Mouse (Mus musculus): ENCODE measurements around the gene Aox3.

The Aox3 gene

DNA sequence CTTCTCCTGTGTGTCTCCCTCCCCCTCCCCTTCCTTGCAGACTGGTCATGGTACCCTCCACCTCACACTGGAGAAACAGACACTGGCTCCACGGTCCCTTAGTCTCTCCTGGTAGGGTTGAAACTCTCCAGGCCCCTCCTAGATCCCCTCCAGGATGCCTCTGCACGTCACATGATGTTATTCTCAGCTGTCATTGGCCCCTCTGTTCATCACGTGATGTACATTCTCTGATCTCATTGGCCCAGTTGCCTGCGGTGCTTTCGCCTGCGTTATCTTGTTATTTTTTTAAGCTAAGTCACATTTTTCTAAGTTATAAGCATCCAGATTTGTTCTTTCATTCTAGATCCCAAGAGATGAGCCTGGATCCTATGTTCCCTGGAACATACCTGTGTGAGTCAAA, 7.2 kb upstream of the Aox3 start:
- DNase-seq (ENCODE audit: extremely low spot score, low spot score): no peak

- no peak for DNase-seq (ENCODE audit: extremely low spot score, low spot score)
Observed at GRCm38 (mm10) chr1:58107066-58107465, 5.9 kb upstream of the Aox3 start.

DNA sequence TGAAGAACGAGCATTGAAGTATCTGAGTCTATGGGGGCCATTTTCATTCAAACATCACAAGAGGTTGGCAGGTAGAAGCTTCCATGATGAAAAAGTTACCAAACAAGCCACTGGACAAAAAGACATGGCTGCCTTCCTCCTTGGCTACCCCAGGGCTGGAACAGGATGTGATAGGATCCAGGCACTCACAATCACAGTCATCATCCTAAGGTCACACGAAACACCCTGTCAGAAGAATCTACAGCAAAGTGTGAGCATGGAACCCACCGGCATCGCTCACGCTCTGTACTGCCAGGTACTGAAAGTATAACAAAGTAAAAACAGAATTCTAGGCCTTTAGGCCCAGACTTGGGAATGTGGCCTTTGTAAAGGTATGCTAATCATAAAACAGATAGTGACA, 2.7 kb upstream of the Aox3 start:
- DNase-seq (ENCODE audit: extremely low spot score, low spot score): no peak

- no peak for DNase-seq (ENCODE audit: extremely low spot score, low spot score)
Observed at GRCm38 (mm10) chr1:58111315-58111714, 1.6 kb upstream of the Aox3 start.

DNA sequence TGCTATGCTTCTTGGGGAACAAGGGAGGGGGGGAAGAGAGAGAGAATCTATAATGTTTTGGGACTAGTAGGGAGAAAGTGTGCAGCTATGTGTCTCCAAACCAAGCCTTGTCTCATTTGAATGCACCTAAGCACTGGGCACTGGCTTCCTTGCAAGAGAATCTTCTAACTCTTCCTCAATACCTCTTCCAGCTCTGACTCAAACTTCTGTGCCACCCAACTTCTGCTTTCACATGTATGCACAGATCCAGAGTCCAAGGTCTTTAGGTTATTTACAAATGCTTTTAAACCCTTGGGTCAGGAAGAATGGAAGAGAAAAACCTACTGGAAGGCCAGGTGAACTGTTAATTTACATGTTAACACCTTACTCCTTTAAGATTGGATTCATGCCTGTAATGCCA, 511 bp downstream of the Aox3 start:
- no peak for DNase-seq (ENCODE audit: extremely low spot score, low spot score)

DNA sequence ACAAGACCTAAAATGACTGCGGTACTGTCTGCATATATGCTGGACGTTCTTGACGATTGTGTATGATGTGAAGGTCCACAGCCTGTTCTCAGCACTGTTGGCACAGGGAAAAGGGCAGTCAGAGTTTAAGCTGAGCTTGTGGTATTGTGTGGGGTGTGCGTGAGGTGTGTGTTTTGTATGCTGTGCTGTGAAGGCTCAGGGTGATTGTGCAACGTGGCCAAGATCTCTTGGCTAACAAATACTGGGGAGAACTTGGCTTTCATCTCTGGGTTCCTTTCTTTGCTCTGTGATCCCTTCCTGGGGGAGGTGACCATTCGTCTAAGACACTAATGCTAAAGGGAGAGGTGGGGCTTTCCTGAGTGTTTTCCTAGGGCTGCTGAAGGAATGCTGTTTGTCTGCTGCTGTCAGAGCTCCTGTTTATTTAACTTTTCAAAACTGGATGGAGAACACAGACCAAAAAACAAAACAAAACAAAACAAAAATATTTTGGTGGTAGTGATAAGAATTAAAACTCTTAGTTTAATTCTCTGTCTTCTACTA, 1.2 kb downstream of the Aox3 start:
- DNase-seq (ENCODE audit: extremely low spot score, low spot score): no peak

DNA sequence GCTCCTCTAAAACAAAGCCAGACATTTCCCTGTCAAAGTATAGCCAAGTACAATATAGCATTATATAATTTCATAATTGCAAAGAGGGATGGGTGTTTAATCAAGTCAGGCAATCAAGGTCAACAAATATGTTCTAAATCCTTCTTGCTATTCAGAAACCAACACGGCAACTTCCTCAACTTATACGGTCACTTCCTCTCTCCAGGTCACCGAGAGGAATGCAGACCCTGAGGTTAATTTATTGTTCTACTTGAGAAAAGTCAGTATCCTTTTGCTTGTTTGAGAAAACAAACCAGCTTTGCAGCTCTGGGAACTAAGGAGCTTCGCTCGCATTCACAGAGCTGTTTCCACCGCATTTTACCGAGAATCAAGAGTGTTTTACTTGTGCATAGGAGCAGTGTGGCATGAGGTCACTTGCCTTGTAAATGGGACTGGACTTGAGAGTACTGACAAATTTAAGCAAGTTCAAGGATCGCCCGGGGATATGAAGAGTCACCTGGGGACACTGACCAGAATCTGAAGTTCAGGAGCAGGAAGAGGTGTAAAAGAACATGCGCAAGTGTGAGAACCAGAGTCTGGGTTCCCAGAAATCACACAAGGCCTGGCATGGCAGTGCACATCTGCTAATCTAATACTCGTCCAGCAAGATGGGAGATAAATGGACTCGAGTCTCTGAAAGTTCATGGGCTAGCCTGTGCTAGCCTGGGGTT, 1.9 kb downstream of the Aox3 start:
- DNase-seq (ENCODE audit: extremely low spot score, low spot score): no peak

GRCm38 (mm10) chr1:58118231-58118630, 5.3 kb downstream of the Aox3 start:
- no peak for DNase-seq (ENCODE audit: extremely low spot score, low spot score)

- DNase-seq (ENCODE audit: extremely low spot score, low spot score): no peak
Observed at GRCm38 (mm10) chr1:58124901-58125300, 12.0 kb downstream of the Aox3 start.

DNA sequence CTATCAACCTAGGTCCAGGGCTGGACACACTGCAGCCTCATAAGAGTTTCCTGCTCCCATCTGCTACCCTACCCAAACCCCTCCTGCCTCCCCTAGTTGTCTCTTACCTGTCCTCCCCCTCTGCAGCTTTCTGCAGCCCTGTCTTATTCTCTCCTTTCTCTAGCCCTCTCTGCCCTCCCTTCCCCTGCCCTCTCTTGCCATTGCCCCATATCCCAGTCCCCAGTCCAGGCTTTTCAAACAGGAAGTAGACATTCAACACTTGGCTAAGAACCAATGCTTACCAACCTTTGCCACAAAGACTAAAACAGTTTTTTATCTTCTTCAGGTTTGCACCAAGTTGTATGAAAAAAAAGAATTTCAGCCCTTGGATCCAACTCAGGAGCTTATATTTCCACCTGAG, 25.0 kb downstream of the Aox3 start:
- DNase-seq (ENCODE audit: extremely low spot score, low spot score): no peak

- DNase-seq (ENCODE audit: extremely low spot score, low spot score): no peak
Observed at GRCm38 (mm10) chr1:58138986-58139385, 26.1 kb downstream of the Aox3 start.

- no peak for DNase-seq (ENCODE audit: extremely low spot score, low spot score)
Observed at GRCm38 (mm10) chr1:58140607-58141006, 27.7 kb downstream of the Aox3 start.

GRCm38 (mm10) chr1:58144384-58145069, 31.6 kb downstream of the Aox3 start:
- no peak for DNase-seq (ENCODE audit: extremely low spot score, low spot score)

DNA sequence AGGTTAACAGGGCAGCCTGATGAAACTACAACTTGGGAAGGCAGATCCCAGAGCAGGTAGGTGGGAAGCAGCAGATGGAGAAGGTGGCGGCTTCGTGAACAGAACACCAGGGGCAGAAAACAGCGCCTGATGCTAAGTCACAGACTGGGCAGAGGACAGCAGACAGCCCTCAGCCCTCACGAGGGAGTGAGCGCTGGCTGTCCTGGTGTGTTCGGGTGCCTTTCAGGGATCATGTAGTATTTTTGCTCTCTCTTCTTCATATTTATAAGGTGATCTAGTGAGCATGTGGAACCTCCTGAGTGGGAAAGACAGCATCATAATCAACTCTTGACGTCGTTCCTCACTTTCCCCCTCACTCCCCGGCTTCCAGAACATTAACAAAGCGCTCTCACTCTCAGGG, 33.1 kb downstream of the Aox3 start:
- no peak for DNase-seq (ENCODE audit: extremely low spot score, low spot score)

GRCm38 (mm10) chr1:58147776-58148175, 34.8 kb downstream of the Aox3 start:
- DNase-seq (ENCODE audit: extremely low spot score, low spot score): no peak

GRCm38 (mm10) chr1:58152247-58152646, 39.3 kb downstream of the Aox3 start:
- no peak for DNase-seq (ENCODE audit: extremely low spot score, low spot score)

GRCm38 (mm10) chr1:58156747-58157146, 43.8 kb downstream of the Aox3 start:
- DNase-seq (ENCODE audit: extremely low spot score, low spot score): no peak

DNA sequence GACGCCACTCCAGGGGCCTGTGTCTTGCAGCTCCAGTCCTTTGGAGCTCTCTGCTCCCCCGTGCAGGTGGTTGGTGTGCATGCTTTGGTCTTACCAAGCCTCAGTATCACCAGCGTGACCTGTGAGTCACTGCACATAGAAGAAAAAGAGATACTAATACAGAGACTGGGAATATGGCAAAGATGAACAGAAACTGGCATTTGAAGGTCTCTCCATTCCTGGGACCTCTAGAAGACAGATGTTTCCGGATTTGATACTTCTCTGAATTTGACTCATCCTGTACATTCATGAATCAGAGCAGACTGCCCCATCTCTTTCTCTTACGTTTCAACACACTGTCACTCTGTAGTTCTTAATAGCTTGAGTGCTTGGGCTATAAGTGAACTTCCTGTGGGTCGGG, 57.0 kb downstream of the Aox3 start:
- DNase-seq (ENCODE audit: extremely low spot score, low spot score): no peak

DNA sequence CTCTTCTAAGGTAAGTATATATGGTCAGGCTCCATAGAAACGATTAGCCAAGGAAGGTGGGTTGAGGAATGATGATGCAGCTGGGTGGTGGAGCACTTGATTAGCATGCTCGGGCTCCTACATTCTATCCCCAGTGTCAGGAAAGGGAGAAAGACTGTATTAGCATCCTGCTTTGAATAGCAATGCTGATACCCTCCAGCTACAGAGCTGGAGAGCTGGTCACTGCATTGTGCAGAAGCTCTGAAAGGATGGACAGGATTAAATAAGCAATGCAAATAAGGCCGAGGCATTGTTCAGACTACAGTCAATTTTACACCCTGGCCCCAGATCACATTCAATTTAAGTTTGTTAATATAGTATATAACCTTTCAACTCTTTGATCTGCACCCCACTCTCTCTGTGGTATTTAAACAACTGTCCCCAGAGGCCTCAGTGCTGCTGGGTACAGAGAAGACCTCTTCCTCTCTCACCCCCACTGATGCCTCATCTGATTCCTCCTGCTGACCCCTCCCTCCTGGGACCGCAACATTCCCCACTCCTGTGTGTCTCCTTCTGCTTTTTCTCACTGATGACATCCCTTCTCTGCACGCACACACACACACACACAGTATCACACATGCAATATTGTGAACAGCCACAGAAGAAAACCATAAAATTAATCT, 75.7 kb downstream of the Aox3 start:
- no peak for DNase-seq (ENCODE audit: extremely low spot score, low spot score)

- no peak for DNase-seq (ENCODE audit: extremely low spot score, low spot score)
Observed at GRCm38 (mm10) chr1:58194317-58194716, 81.4 kb downstream of the Aox3 start.

GRCm38 (mm10) chr1:58194988-58195387, 82.1 kb downstream of the Aox3 start:
- no peak for DNase-seq (ENCODE audit: extremely low spot score, low spot score)

DNA sequence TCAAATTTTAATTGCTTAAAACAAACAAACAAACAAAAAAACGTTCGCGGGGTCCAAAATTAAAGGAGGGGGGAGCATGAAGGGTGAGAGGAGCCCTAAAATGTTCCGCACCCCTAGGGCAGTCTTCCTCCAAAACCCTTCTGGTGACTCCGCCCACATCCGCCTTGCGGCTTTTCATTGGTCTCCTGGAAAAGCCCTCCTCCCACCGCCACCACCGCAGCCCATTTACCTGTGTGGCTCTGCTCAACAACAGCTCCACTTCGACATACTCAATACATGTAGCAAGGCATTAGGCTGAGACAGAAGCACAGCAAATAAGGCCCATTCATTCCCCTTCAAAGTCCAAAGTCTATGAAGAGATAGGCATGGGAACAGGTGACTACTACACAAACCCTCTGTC, 82.6 kb downstream of the Aox3 start:
- no peak for DNase-seq (ENCODE audit: extremely low spot score, low spot score)

All from neural tube, embryonic 10.5 days (tissue).